Mouse (Mus musculus) E14TG2a.4 (cell line): ENCODE measurements around the gene Mcoln1.

ENCODE experiments used
- H3K27me3 ChIP-seq: 2 replicates; pipeline ENCODE4 v1.6.1; 2014; ENCODE audit warnings: low read length, control low read depth; ENCODE audit not compliant: insufficient read depth
- H3K36me3 ChIP-seq: 2 replicates; pipeline ENCODE4 v1.6.1; 2014; ENCODE audit warnings: low read length, control low read depth; ENCODE audit not compliant: insufficient read depth
- H3K4me1 ChIP-seq: replicated peaks from 2 replicates; pipeline ENCODE4 v1.6.1; 2014; ENCODE audit warnings: low read depth, low read length, control low read depth
- H3K4me3 ChIP-seq: replicated peaks from 2 replicates; pipeline ENCODE4 v1.5.1; 2014; ENCODE audit warnings: mild to moderate bottlenecking, low read length
- H3K9me3 ChIP-seq: 2 replicates; pipeline ENCODE4 v1.6.1; 2014; ENCODE audit warnings: low read length, control low read depth
- CTCF ChIP-seq: conservative IDR thresholded peaks from 2 replicates; pipeline ENCODE4 v1.5.1; 2014; ENCODE audit warnings: low read length
- NANOG ChIP-seq: IDR thresholded peaks from 2 replicates; pipeline ENCODE4 v1.6.1; 2014; ENCODE audit warnings: borderline replicate concordance, low read length, mixed read lengths
- POU5F1 ChIP-seq: IDR thresholded peaks from 2 replicates; pipeline ENCODE4 v1.6.1; 2014; ENCODE audit warnings: low read length, borderline replicate concordance

Gene Mcoln1

DNA sequence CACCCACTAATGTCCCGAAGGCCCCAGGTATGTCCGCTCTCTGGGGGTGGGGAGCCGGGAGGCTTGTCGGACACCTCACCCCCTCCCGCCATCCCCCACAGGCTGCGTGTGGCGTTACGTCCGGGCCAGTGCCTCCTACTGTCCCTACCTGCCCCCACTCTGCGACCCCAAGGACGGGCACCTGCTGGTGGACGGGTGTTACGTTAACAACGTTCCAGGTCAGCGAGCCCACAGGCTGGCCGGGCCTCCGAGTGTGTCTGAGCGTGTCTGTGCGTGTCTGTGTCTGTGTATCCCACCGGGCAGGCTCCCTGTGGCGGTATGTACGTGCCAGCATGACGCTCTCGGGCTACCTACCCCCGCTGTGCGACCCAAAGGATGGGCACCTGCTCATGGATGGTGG, 37.4 kb downstream of the Mcoln1 start:
- no peaks in the 10 kb centered on the region for H3K27me3 ChIP-seq
- H3K4me1 ChIP-seq: peaks cover 45% of the 10 kb centered on the region
- H3K36me3 ChIP-seq: peaks cover 86% of the 10 kb centered on the region
- H3K4me3 ChIP-seq: peak overlapping the region; percentile 60
- TF ChIP-seq CTCF (no peak), NANOG (no peak), POU5F1 (no peak)
- H3K9me3 ChIP-seq: no peaks in the 10 kb centered on the region

GRCm38 (mm10) chr8:3539146-3539545, 38.9 kb downstream of the Mcoln1 start:
- H3K4me3 ChIP-seq: no peak overlapping the region
- no peaks in the 10 kb centered on the region for H3K9me3 ChIP-seq
- no peaks in the 10 kb centered on the region for H3K27me3 ChIP-seq
- H3K4me1 ChIP-seq: peaks cover 52% of the 10 kb centered on the region
- H3K36me3 ChIP-seq: peaks cover 88% of the 10 kb centered on the region
- TF ChIP-seq POU5F1: no peak
- TF ChIP-seq CTCF: no peak
- TF ChIP-seq NANOG: no peak

- no peak for TF ChIP-seq POU5F1
- TF ChIP-seq NANOG: no peak
- no peak for TF ChIP-seq CTCF
Observed at GRCm38 (mm10) chr8:3540076-3540475, 39.8 kb downstream of the Mcoln1 start.

DNA sequence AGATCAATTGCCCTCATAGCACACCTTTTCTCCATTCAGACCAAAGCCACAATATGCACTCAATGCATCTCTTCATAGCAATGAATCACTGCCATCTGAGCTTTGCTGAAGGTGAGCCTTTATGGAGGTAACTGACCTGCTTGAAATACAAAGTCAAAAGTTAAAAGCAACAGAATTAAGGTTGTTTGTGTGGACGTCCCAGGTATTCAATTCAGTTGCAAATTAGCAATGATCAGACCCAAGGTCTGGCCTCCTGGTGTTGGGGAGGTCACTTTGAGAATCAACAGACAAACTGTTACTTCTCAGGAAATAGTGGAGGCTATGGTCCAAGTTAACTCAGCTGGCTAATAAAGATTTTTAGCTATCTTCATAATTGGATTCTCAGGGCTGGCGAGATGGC, 46.3 kb downstream of the Mcoln1 start:
- Histone ChIP-seq H3K36me3 (peaks cover 34% of the 10 kb centered on the region), H3K9me3 (no peaks in the 10 kb centered on the region), H3K4me1 (peaks cover 59% of the 10 kb centered on the region), H3K4me3 (no peak overlapping the region), H3K27me3 (no peaks in the 10 kb centered on the region)
- 0 out of 2 replicates have a peak, but pooled peaks have one; percentile 38 for TF ChIP-seq POU5F1
- TF ChIP-seq CTCF: no peak
- peak; percentile 82 for TF ChIP-seq NANOG

More at GRCm38 (mm10) chr8:3540076-3540475, 39.8 kb downstream of the Mcoln1 start:
- peaks cover 91% of the 10 kb centered on the region for H3K36me3 ChIP-seq
- no peaks in the 10 kb centered on the region for H3K27me3 ChIP-seq
- H3K9me3 ChIP-seq: no peaks in the 10 kb centered on the region
- H3K4me1 ChIP-seq: peaks cover 56% of the 10 kb centered on the region
- H3K4me3 ChIP-seq: no peak overlapping the region

DNA sequence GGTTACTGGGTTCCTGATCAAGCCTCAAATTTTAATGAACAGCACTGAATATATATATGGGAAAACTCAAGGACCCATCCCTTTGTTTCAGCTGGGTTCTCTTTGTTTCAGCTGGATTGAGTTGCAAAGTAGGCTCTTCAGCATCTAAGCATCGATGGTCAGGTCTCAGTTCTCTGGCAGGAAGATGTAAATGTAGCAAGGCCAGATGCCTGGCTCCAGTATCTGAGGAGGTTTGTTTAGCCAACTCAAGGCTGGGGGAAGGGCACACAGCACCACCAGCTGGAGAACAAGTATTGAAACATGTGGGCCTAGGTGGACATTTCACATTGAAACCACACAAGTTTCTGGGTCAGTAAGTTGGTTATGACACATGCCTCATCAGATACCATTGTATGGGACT, 52.0 kb downstream of the Mcoln1 start:
- Histone ChIP-seq H3K4me3 (no peak overlapping the region), H3K9me3 (no peaks in the 10 kb centered on the region), H3K27me3 (no peaks in the 10 kb centered on the region), H3K4me1 (peaks cover 57% of the 10 kb centered on the region), H3K36me3 (no peaks in the 10 kb centered on the region)
- TF ChIP-seq NANOG (no peak), POU5F1 (no peak), CTCF (no peak)

GRCm38 (mm10) chr8:3556114-3556513, 55.9 kb downstream of the Mcoln1 start:
- Histone ChIP-seq H3K9me3 (no peaks in the 10 kb centered on the region), H3K27me3 (no peaks in the 10 kb centered on the region), H3K4me1 (peaks cover 34% of the 10 kb centered on the region), H3K36me3 (no peaks in the 10 kb centered on the region), H3K4me3 (no peak overlapping the region)
- no peak for TF ChIP-seq CTCF
- TF ChIP-seq NANOG: no peak
- no peak for TF ChIP-seq POU5F1
